Comparison of ENCODE assay signal across 1 mouse cellular context in genomic region chr11:72354971-72355728, GRCm38 (mm10).
TF ChIP-seq lines count a peak whose summit lies in the region.

No protein-coding gene starts in this region.

TF ChIP-seq in CH12.LX, 34 proteins besides CTCF, POLR2A, EP300 and RAD21:
- TF ChIP-seq NELFE (IDR thresholded peaks at IDR 0.05; ENCODE audit: low read depth, low read length): peak; percentile 5; the same call in 1 of the 2 replicates
- TF ChIP-seq SIN3A (IDR thresholded peaks at IDR 0.05; ENCODE audit: low read length): no peak
- peak; percentile 97 for TF ChIP-seq SMC3 (IDR thresholded peaks at IDR 0.05; ENCODE audit: low read depth, low read length)
- TF ChIP-seq ZMIZ1 (IDR thresholded peaks at IDR 0.05; ENCODE audit: low read depth, low read length): no peak
